Mouse (Mus musculus): Measurements from ENCODE around the gene Osbp2. TPM values are rescaled to one million over a fixed set of nuclear protein-coding genes. Genes with fewer than 3 reads are reported as not detected.

Osbp2 gene
- polyA plus RNA-seq, 1 experiment from 2014 or later: 0.33 TPM

GRCm38 (mm10) chr11:3669849-3670248 lies 193.9 kb downstream of the Osbp2 start:
- H3K27me3 ChIP-seq (replicated peaks): no peaks in the 10 kb centered on the region
- no peak overlapping the region for H3K4me2 ChIP-seq
- H3K36me3 ChIP-seq: peaks cover 95% of the 10 kb centered on the region
- no peak overlapping the region for H3K27ac ChIP-seq (replicated peaks)
- H3K4me3 ChIP-seq: no peak overlapping the region
- H3K9me3 ChIP-seq: no peaks in the 10 kb centered on the region
- no peak for ATAC-seq (ENCODE audit: extremely low read depth, insufficient number of reproducible peaks, low FRiP score, low TSS enrichment)
- H3K9ac ChIP-seq: no peak overlapping the region
- no peaks in the 10 kb centered on the region for H3K4me1 ChIP-seq

- H3K27ac ChIP-seq (replicated peaks): no peak overlapping the region
- no peak overlapping the region for H3K9ac ChIP-seq
- H3K27me3 ChIP-seq (replicated peaks): no peaks in the 10 kb centered on the region
- H3K36me3 ChIP-seq: peaks cover 94% of the 10 kb centered on the region
- H3K9me3 ChIP-seq: no peaks in the 10 kb centered on the region
- H3K4me3 ChIP-seq: no peak overlapping the region
- H3K4me1 ChIP-seq: no peaks in the 10 kb centered on the region
- WGBS: 91% methylated on average over 2 of the region's 2 CpGs
- no peak overlapping the region for H3K4me2 ChIP-seq
- ATAC-seq (ENCODE audit: extremely low read depth, insufficient number of reproducible peaks, low FRiP score, low TSS enrichment): no peak
Observed at GRCm38 (mm10) chr11:3668768-3669167, 194.9 kb downstream of the Osbp2 start.

- WGBS: 93% methylated on average over 3 of the region's 3 CpGs
- H3K4me2 ChIP-seq: no peak overlapping the region
- peaks cover 91% of the 10 kb centered on the region for H3K36me3 ChIP-seq
Observed at GRCm38 (mm10) chr11:3667506-3667905, 196.2 kb downstream of the Osbp2 start.

GRCm38 (mm10) chr11:3661964-3662363 lies 201.7 kb downstream of the Osbp2 start:
- Histone ChIP-seq H3K36me3 (peaks cover 72% of the 10 kb centered on the region), H3K9me3 (no peaks in the 10 kb centered on the region), H3K9ac (no peak overlapping the region), H3K4me3 (no peak overlapping the region), H3K4me1 (no peaks in the 10 kb centered on the region), H3K4me2 (no peak overlapping the region), H3K27ac (replicated peaks) (no peak overlapping the region), H3K27me3 (replicated peaks) (no peaks in the 10 kb centered on the region)
- ATAC-seq (ENCODE audit: extremely low read depth, insufficient number of reproducible peaks, low FRiP score, low TSS enrichment): no peak
- whole genome bisulfite sequencing: 90% methylated on average over 2 of the region's 2 CpGs

More at GRCm38 (mm10) chr11:3667506-3667905, 196.2 kb downstream of the Osbp2 start:
- Histone ChIP-seq H3K4me1 (no peaks in the 10 kb centered on the region), H3K27ac (replicated peaks) (no peak overlapping the region), H3K4me3 (no peak overlapping the region), H3K27me3 (replicated peaks) (no peaks in the 10 kb centered on the region), H3K9me3 (no peaks in the 10 kb centered on the region), H3K9ac (no peak overlapping the region)
- ATAC-seq (ENCODE audit: extremely low read depth, insufficient number of reproducible peaks, low FRiP score, low TSS enrichment): no peak

Other genes starting within 250 kb of the Osbp2 start
- 18.0 and 20.4 TPM in 2 replicates for gene Morc2a, start 214.7 kb downstream of the Osbp2 start, polyA plus RNA-seq (2015; fragmentation: Nextera tagmentation; extraction: Ambion mirVana)
- 0.08 and 0.11 TPM in 2 replicates for gene 4921536K21Rik, start 31.2 kb upstream of the Osbp2 start, polyA plus RNA-seq (2015; fragmentation: Nextera tagmentation; extraction: Ambion mirVana)
- 9.7 and 10.7 TPM in 2 replicates for gene Dusp18, start 31.3 kb upstream of the Osbp2 start, polyA plus RNA-seq (2015; fragmentation: Nextera tagmentation; extraction: Ambion mirVana)
- 4.7 and 4.9 TPM in 2 replicates for gene Slc35e4, start 50.8 kb upstream of the Osbp2 start, polyA plus RNA-seq (2015; fragmentation: Nextera tagmentation; extraction: Ambion mirVana)
- 67.8 and 69.2 TPM in 2 replicates for gene Tcn2, start 68.3 kb upstream of the Osbp2 start, polyA plus RNA-seq (2015; fragmentation: Nextera tagmentation; extraction: Ambion mirVana)
- gene Pes1, start 100.1 kb upstream of the Osbp2 start, polyA plus RNA-seq (2015; fragmentation: Nextera tagmentation; extraction: Ambion mirVana): 46.6 and 52.2 TPM in 2 replicates
- 0.20 TPM in 1 of 2 replicates, not detected in the other for gene 4930556J24Rik, start 112.9 kb upstream of the Osbp2 start, polyA plus RNA-seq (2015; fragmentation: Nextera tagmentation; extraction: Ambion mirVana)
- gene Gal3st1, start 119.7 kb upstream of the Osbp2 start, polyA plus RNA-seq (2015; fragmentation: Nextera tagmentation; extraction: Ambion mirVana): 0.17 and 0.52 TPM in 2 replicates
- gene Sec14l4, start 167.6 kb upstream of the Osbp2 start, polyA plus RNA-seq (2015; fragmentation: Nextera tagmentation; extraction: Ambion mirVana): 0.05 TPM in 1 of 2 replicates, not detected in the other
- not detected in 2 replicates for gene Sec14l3, start 200.9 kb upstream of the Osbp2 start, polyA plus RNA-seq (2015; fragmentation: Nextera tagmentation; extraction: Ambion mirVana)
- 20.8 and 28.3 TPM in 2 replicates for gene Mtfp1, start 231.5 kb upstream of the Osbp2 start, polyA plus RNA-seq (2015; fragmentation: Nextera tagmentation; extraction: Ambion mirVana)